Mouse (Mus musculus): ENCODE results near the gene Spib. TPM values are rescaled to one million over a fixed set of nuclear protein-coding genes. Genes with fewer than 3 reads are reported as not detected.
A peak's percentile ranks its signal among the peaks of the same experiment; 100 is the strongest.

Gene Spib
- polyA plus RNA-seq, 1 experiment from 2014 or later, result not detected

DNA sequence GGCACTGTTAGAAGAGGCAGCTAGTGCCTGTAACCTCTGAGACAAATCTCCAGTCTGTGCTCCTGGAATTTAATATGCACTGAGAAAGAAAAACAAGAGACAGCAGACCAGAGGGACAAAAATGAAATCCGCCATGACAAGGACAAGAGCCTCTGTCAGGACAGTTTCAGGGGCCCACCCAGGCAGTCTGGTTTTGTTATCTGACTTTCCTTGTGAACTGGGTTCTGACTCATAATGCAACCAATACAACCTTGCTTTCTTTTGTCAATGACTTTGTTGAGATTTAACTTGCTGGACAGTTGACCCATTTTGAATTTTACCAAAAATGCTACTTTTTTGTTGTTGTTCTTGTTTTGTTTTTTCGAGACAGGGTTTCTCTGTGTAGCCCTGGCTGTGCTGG is 25.8 kb upstream of the Spib start:
- H3K36me3 ChIP-seq, result no peaks in the 10 kb centered on the region
- H3K4me2 ChIP-seq (replicated peaks), result no peak overlapping the region
- peaks cover 12% of the 10 kb centered on the region for H3K4me1 ChIP-seq
- peaks cover 2% of the 10 kb centered on the region; the same call in 1 of the 2 replicates for H3K27me3 ChIP-seq
- no peak overlapping the region for H3K4me3 ChIP-seq
- ATAC-seq (replicated peaks), result no peak
- no peak overlapping the region for H3K9ac ChIP-seq (replicated peaks)
- 68% methylated on average over 2 of the region's 2 CpGs for WGBS
- no peaks in the 10 kb centered on the region for H3K9me3 ChIP-seq
- H3K27ac ChIP-seq (replicated peaks), result no peak overlapping the region

DNA sequence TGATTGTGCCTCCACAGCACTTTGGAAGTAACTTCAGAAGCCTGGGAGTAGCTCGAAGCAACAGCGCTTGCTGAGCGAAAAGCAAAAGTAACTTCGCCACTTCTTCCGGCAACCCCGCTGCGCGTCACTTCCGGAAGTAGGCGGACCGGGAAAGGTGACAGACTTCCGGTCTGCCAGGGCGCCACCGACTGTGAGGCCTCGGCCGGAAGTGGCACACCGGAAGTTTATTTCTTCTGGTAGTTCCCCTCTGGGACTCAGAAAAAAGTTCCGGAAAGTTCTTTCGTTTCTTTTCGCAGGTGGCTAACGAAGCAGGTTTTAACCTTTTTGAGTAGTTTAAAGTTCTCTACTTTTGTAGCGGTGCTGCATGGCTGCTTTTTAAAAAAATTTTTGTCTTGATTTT is 22.0 kb upstream of the Spib start, which contains the start of gene Nr1h2:
Gene Nr1h2, minus strand, starts transcription at position 126 of the 400 bp plus-strand sequence.
- Histone ChIP-seq H3K9me3 (no peaks in the 10 kb centered on the region), H3K4me2 (replicated peaks) (peak within 1 kb of the TSS; percentile 67), H3K4me1 (peaks cover 14% of the 10 kb centered on the region), H3K4me3 (peak within 1 kb of the TSS; percentile 65), H3K9ac (replicated peaks) (peak within 1 kb of the TSS; percentile 39), H3K27ac (replicated peaks) (peak within 1 kb of the TSS; percentile 86), H3K27me3 (peaks cover 2% of the 10 kb centered on the region; the same call in 1 of the 2 replicates), H3K36me3 (peaks cover 24% of the 10 kb centered on the region)
- ATAC-seq (replicated peaks), result peak; percentile 69
- under 1% methylated on average over 22 of the region's 22 CpGs for WGBS

DNA sequence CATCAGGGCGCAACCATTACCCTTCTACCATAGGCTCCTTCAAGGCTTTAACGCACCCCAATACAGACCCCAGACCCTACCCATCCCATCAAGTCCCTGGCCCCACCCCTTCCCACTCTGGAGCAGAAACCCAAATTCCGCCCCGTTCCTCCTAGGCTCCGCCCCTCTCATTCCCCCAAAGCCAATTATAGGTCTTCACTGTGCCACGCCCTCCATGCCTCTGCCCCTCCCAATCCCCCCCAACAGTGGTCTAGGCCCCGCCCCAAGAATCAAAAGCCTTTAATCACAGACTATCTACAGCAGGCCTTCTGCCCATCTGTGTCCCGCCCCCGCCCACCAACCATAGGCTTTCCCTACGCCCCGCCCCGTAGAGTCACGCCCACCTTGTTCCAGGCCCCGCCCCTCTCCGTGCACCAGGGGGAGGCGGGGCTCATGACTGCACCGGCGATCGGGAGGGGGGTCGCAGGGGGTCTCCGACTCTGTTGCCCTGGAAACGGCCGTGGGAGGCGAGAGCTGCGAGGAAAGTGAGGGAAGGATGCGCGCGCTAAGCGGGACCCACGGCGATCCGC is 21.4 kb upstream of the Spib start:
- H3K4me1 ChIP-seq, result peaks cover 15% of the 10 kb centered on the region
- peak overlapping the region; percentile 86 for H3K27ac ChIP-seq (replicated peaks)
- peaks cover 2% of the 10 kb centered on the region; the same call in 1 of the 2 replicates for H3K27me3 ChIP-seq
- peaks cover 24% of the 10 kb centered on the region for H3K36me3 ChIP-seq
- WGBS, result under 1% methylated on average over 32 of the region's 32 CpGs
- H3K4me2 ChIP-seq (replicated peaks), result peak overlapping the region; percentile 67
- peak; percentile 60 for ATAC-seq (replicated peaks)
- no peaks in the 10 kb centered on the region for H3K9me3 ChIP-seq
- peak overlapping the region; percentile 39 for H3K9ac ChIP-seq (replicated peaks)
- peak overlapping the region; percentile 65 for H3K4me3 ChIP-seq

DNA sequence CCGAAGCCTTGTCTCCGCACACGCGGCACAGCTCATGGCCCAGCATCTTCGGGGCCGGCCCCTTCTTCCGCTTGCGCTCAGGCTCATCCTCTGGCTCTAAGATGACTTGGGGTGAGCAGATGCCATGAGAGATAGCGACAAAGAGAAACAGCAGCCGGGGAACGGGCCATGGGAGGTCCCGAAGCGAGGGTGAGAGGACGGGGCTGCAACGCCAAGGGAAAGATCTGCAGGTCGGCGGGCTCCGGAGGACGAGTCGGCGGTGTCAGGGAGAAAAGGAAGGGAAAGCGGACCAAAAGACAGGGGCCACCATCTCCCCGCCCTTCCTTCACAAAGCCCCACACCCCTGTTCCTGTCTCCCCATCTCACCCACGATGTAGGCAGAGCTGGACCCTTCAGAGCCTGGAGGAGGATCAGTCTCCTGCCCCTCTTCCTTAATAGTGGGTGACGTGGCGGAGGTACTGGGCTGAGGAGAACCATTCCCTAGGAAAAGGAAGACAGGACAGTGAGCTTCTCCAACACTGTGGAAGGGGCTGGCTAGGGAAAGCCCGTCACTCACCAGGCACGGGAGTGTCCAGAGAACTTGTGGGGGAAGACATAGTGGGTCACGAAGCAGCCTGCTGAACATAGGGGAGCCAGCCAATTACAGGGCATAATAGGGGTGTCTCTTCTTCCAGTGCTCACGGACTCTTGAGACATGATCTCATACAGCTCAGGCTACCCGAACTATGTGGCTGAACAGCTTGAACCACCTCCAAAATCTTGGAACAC is 20.5 kb upstream of the Spib start:
- H3K9me3 ChIP-seq, result no peaks in the 10 kb centered on the region
- H3K4me3 ChIP-seq, result peak overlapping the region; percentile 65
- no peak overlapping the region for H3K27ac ChIP-seq (replicated peaks)
- no peak overlapping the region for H3K9ac ChIP-seq (replicated peaks)
- 90% methylated on average over 31 of the region's 31 CpGs for WGBS
- H3K27me3 ChIP-seq, result peaks cover 2% of the 10 kb centered on the region; the same call in 1 of the 2 replicates
- H3K4me2 ChIP-seq (replicated peaks), result peak overlapping the region; percentile 67
- H3K4me1 ChIP-seq, result peaks cover 25% of the 10 kb centered on the region
- no peak for ATAC-seq (replicated peaks)
- peaks cover 24% of the 10 kb centered on the region for H3K36me3 ChIP-seq

DNA sequence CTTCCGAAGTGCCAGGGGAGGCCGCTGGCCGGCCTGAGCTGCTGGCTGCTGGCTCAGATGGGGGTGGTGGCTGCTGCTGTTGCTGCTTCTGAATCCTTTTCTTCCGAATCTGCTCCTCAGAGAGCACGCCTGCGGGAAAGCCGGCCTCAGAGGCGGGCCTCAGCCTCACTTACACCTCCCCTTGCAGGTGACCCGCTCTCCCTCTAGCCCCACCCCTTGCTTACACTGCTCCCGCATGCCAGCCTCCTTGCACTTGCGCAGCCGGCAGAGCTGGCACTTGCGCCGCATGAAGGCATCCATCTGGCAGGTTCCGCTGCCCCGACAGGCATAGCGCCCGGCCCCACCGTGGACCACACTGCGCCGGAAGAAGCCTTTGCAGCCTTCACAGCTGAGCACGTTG is 19.9 kb upstream of the Spib start:
- no peak overlapping the region for H3K4me2 ChIP-seq (replicated peaks)
- H3K27me3 ChIP-seq, result peaks cover 2% of the 10 kb centered on the region; the same call in 1 of the 2 replicates
- H3K27ac ChIP-seq (replicated peaks), result no peak overlapping the region
- H3K9ac ChIP-seq (replicated peaks), result no peak overlapping the region
- H3K36me3 ChIP-seq, result peaks cover 24% of the 10 kb centered on the region
- no peak for ATAC-seq (replicated peaks)
- H3K4me1 ChIP-seq, result peaks cover 29% of the 10 kb centered on the region
- no peak overlapping the region for H3K4me3 ChIP-seq
- no peaks in the 10 kb centered on the region for H3K9me3 ChIP-seq
- 75% methylated on average over 22 of the region's 22 CpGs for WGBS

DNA sequence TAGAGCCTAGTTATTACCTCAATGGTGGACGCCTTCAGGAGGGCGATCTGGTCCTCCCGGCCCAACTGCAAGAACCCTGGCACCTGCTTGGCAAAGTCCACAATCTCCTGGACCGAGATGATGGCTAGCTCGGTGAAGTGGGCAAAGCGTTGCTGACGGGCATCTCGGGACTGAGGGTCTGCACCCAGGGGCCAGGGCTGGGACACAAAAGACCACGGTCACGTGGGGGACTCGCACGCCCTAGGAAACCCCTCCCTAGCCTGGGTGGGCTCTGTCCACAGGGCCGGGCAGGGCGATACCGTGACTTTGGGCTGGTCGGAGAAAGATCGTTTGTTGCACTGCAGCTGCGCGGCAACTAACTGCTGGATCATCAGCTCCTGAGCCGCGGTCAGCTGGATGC is 19.4 kb upstream of the Spib start:
- H3K4me2 ChIP-seq (replicated peaks), result no peak overlapping the region
- H3K4me1 ChIP-seq, result peaks cover 29% of the 10 kb centered on the region
- H3K36me3 ChIP-seq, result peaks cover 24% of the 10 kb centered on the region
- peaks cover 2% of the 10 kb centered on the region; the same call in 1 of the 2 replicates for H3K27me3 ChIP-seq
- H3K27ac ChIP-seq (replicated peaks), result no peak overlapping the region
- no peak for ATAC-seq (replicated peaks)
- H3K9me3 ChIP-seq, result no peaks in the 10 kb centered on the region
- H3K9ac ChIP-seq (replicated peaks), result no peak overlapping the region
- H3K4me3 ChIP-seq, result no peak overlapping the region
- 92% methylated on average over 21 of the region's 21 CpGs for WGBS

DNA sequence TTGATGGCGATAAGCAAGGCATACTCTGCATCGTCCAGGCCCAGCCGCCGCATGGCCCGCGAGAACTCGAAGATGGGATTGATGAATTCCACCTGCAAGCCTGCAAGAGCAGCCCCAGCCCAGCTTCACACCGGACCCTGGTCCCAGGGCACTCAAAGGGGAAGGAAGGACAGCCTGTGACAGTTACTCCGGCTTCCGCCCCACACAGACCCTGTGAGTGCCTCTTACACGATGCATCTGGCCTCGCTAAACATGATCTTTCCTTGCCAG is 18.5 kb upstream of the Spib start:
- Histone ChIP-seq H3K9ac (replicated peaks) (no peak overlapping the region), H3K36me3 (peaks cover 24% of the 10 kb centered on the region), H3K4me3 (no peak overlapping the region), H3K27ac (replicated peaks) (no peak overlapping the region), H3K4me1 (peaks cover 29% of the 10 kb centered on the region), H3K27me3 (0 out of 2 replicates have a peak, but pooled peaks cover 1% of the 10 kb centered on the region), H3K9me3 (no peaks in the 10 kb centered on the region), H3K4me2 (replicated peaks) (no peak overlapping the region)
- ATAC-seq (replicated peaks), result no peak
- WGBS, result 96% methylated on average over 12 of the region's 12 CpGs

DNA sequence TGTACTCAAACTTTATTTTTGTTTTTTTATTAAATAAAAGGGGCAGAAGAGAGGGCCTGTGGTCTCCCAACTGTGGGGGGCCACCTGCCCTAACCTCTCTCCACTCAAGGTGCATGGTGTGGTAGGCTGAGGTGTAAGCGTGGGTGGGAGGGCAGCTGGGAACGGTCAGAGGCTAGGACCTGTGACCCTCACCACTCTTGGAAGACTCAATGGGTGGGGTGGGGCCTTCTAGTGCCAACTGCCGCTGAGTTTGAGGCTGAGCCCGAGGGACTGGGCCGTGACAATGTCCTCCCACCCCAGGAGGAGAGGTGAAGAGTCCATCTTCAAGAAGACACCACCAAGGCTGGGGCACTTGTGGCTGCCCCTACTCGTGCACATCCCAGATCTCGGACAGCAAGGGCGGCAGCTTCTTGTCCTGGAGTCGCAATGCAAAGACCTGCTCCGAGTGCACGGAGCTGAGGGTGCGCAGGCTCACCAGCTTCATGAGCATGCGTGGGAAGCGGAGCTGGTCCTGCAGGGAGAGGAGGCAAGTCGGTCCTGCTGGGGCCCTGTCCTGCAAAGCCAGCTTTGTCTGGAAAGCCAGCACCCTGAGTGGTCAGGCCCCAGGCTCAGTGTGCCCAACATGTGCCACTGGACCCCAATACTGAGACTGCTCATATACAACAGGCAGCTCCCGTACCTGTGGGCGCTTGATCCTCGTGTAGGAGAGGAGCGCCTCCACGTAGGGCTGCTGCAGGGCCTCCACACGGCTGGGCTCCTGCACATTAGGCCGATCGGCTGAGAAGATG is 17.9 kb upstream of the Spib start:
- no peak overlapping the region for H3K4me3 ChIP-seq
- no peak for ATAC-seq (replicated peaks)
- no peak overlapping the region for H3K4me2 ChIP-seq (replicated peaks)
- H3K27ac ChIP-seq (replicated peaks), result no peak overlapping the region
- H3K36me3 ChIP-seq, result peaks cover 24% of the 10 kb centered on the region
- H3K9me3 ChIP-seq, result no peaks in the 10 kb centered on the region
- H3K9ac ChIP-seq (replicated peaks), result no peak overlapping the region
- WGBS, result 93% methylated on average over 23 of the region's 23 CpGs
- H3K4me1 ChIP-seq, result peaks cover 29% of the 10 kb centered on the region
- no peaks in the 10 kb centered on the region for H3K27me3 ChIP-seq

DNA sequence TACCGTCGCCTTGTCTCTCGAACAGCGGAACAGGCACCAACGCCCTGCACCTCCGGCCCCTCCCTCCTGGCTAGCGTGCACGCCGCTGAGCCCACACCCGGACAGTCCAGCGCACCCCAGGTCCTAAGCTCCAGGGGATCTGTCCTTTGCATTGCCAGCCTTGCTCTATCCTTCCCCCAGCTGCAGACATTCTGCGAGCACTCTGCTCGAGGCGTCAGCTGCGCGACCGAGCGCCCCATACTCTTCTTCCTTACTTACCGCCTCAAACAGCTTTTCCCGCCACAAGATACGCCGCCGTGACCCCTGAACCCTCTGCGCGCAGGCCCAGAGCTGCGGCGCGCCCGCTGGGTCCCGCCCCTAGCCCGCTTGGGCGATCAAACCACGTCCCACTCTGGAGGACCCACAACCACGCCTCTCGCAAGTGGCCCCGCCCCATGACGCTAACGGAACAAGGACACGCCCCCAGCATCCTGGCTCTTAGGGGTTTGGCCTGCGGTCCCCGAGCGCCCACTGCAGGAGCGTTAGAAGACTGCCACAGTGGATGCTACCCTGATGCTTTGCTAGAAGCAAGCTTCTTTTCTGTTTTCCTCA is 16.7 kb upstream of the Spib start, which contains the start of gene Pold1:
Gene Pold1, minus strand, starts transcription at position 353 of the 591 bp plus-strand sequence.
- Histone ChIP-seq H3K36me3 (peaks cover 24% of the 10 kb centered on the region), H3K4me3 (peak within 1 kb of the TSS; percentile 65), H3K9me3 (no peaks in the 10 kb centered on the region), H3K27me3 (no peaks in the 10 kb centered on the region), H3K4me2 (replicated peaks) (peak within 1 kb of the TSS; percentile 97), H3K9ac (replicated peaks) (peak within 1 kb of the TSS; percentile 51), H3K4me1 (peaks cover 25% of the 10 kb centered on the region), H3K27ac (replicated peaks) (peak within 1 kb of the TSS; percentile 55)
- under 1% methylated on average over 43 of the region's 43 CpGs for WGBS
- peak; percentile 93 for ATAC-seq (replicated peaks)

DNA sequence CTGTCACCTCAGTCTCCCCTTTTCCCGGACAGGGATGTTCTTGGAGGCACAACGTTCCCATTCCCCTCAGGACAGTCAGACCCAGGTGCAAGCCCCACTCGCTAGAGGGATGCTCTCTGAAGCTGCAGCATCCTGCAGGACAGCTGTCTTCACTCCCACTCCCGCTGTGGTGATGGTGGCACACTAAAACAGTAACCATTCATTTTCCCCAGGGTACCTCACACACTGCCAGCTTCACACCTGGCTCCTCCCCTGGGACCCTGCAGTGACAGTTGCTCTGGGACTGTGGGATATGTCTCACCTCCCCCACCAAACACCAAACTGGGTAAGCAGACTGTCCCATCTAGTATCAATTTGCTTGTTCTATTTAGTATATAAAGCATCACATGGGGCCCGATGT is 15.9 kb upstream of the Spib start:
- peak overlapping the region; percentile 65 for H3K4me3 ChIP-seq
- 22% methylated on average over 5 of the region's 5 CpGs for WGBS
- H3K27me3 ChIP-seq, result no peaks in the 10 kb centered on the region
- no peaks in the 10 kb centered on the region for H3K9me3 ChIP-seq
- no peak overlapping the region for H3K27ac ChIP-seq (replicated peaks)
- peaks cover 24% of the 10 kb centered on the region for H3K36me3 ChIP-seq
- peaks cover 18% of the 10 kb centered on the region for H3K4me1 ChIP-seq
- H3K4me2 ChIP-seq (replicated peaks), result peak overlapping the region; percentile 97
- ATAC-seq (replicated peaks), result no peak
- peak overlapping the region; percentile 51 for H3K9ac ChIP-seq (replicated peaks)

DNA sequence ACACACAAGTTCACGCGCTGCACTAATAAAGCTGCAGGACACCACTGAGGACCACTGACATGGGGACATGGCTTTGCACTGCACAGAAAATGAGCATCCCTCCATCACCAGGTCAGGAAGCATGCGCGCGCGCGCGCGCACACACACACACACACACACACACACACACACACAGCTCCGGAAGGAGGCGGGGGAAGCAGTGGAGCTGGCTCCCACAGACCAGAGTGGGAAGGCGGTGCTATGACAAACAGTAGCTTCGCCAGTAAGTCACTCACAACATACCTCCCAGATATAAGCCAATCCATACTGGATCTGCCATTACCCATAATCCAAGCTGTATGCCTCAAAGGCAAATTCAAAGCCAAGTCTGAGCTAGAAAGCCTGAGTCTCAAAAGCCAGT is 15.2 kb upstream of the Spib start:
- WGBS, result 92% methylated on average over 13 of the region's 13 CpGs
- no peak overlapping the region for H3K4me3 ChIP-seq
- no peak overlapping the region for H3K9ac ChIP-seq (replicated peaks)
- no peak overlapping the region for H3K27ac ChIP-seq (replicated peaks)
- no peak for ATAC-seq (replicated peaks)
- peaks cover 24% of the 10 kb centered on the region for H3K36me3 ChIP-seq
- no peaks in the 10 kb centered on the region for H3K9me3 ChIP-seq
- no peaks in the 10 kb centered on the region for H3K27me3 ChIP-seq
- H3K4me1 ChIP-seq, result peaks cover 15% of the 10 kb centered on the region
- peak overlapping the region; percentile 97 for H3K4me2 ChIP-seq (replicated peaks)

DNA sequence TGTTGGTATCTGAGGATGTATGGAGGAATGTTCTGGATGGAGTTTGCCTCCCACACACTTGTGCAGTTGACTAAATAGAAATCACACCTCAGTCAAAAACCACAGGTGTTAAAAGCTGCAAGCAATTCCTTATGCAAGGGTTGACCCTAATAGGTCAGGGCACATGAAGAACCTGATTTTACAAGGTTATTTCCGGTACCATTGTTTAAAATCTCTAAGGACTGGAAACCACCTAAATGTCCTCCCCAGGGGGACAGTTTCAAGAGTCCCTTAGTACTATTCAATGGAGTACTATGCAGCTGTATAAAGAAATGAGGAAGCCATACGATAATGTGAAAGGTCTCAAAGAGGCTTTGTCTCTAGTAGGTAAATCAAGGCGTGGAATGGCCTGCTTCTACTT is 14.4 kb upstream of the Spib start:
- H3K9me3 ChIP-seq, result no peaks in the 10 kb centered on the region
- no peak overlapping the region for H3K4me2 ChIP-seq (replicated peaks)
- no peak overlapping the region for H3K4me3 ChIP-seq
- peaks cover 15% of the 10 kb centered on the region for H3K4me1 ChIP-seq
- 96% methylated on average over 3 of the region's 3 CpGs for WGBS
- no peak for ATAC-seq (replicated peaks)
- no peak overlapping the region for H3K9ac ChIP-seq (replicated peaks)
- no peak overlapping the region for H3K27ac ChIP-seq (replicated peaks)
- peaks cover 21% of the 10 kb centered on the region for H3K36me3 ChIP-seq
- no peaks in the 10 kb centered on the region for H3K27me3 ChIP-seq

Data from forebrain, embryonic 15.5 days (tissue).